Mouse (Mus musculus) layer of hippocampus, adult 18-20 months (tissue): Measurements from ENCODE around the gene Dnajc11. TPM values are rescaled to one million over a fixed set of nuclear protein-coding genes. Genes with fewer than 3 reads are reported as not detected.

ENCODE experiments used
- DNase-seq, 2 experiments: peaks; one replicate each; pipeline ENCODE4 v3.0.0; 2022; ENCODE audit warnings: low spot score in 2 of 2
- total RNA-seq, 2 experiments: library from RNA; stranded (reverse); gene quantifications; 2 replicates each; pipeline ENCODE4 v1.2.3; 2021

The Dnajc11 gene
- total RNA-seq, 2 experiments from 2014 or later, result 65.4 to 67.7 TPM

DNA sequence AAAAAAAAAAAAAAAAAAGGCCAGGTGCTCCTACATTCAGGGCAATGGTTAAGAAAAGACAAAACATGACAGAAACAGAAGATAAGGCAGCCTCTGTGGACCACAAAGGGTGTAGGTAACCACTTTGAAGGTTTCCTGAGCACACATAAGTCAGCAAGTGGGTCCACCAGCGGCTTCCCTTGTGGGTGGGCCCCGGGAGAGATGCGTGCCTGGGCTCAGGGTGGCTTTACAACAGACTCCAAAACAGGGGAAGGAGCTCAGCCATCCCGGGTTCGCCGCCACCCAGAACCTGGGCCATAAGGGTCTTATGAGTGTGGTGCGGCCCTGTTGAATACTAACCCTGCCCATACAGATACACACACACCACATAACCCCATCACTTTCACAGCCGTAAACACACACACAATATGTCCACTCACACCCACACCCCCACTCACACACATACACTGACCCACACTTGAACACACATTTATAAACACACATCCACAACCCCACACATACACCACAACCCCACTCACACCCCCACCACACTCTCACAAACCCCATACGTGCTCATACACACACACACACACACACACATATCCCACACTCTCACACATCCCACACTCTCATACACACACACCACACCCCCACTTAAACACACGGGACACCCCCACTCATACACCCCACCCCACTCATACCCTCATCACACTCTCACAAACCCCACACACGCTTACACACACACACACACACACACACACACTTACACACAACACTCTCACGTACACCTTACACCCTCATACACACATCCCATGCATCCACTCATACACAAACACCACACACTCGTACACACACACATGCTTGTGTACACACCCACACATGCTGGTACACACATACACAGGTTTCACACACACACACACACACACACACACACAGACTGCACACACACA lies 651 bp upstream of the Dnajc11 start:
- no peak for DNase-seq

- no peak for DNase-seq
These were observed 703 bp downstream of the Dnajc11 start for GRCm38 (mm10) chr4:151934215-151934572.

- no peak for DNase-seq
These were observed 4.0 kb downstream of the Dnajc11 start for GRCm38 (mm10) chr4:151937441-151937840.

DNA sequence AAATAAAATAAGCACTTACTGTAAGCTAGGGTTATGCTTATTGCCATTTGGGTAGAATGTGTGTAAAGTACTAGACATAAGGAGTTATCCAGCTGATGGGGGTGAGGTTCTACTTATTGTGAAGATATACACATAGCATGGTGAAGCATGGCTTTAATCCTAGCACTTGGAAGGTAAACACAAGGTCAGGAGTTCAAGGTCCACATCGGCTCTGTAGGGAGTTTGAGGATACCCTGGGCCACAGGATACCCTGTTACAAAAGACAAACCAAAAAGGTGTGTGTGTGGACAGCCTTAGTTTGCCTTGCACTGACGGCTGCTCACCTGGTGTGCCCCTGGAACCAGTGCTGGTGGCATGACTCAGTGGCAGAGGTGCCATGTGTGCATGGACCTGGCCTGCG lies 4.6 kb downstream of the Dnajc11 start:
- no peak for DNase-seq

GRCm38 (mm10) chr4:151946211-151946610 lies 12.7 kb downstream of the Dnajc11 start:
- DNase-seq, result no peak

- no peak for DNase-seq
These were observed 15.3 kb downstream of the Dnajc11 start for GRCm38 (mm10) chr4:151948497-151949471.

DNA sequence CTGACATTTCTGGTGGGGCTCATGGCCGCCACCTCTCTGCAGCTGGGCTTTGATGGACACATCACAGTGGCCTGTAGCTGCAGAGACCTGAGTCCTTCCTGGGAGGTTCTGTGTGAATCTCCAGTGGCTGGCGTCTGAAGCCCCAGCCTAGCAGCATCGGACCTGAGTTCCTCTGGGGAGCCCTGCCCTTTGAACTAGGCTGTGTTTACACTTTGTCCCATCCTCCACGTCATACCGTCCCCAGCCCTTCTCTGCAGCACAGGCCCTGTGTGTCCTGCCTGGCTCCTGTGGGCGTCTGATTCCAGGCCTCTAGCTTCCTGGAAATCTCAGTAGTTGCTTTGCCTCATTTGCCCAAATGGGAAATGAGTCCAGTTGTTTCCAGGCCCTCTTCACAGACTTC lies 19.7 kb downstream of the Dnajc11 start:
- DNase-seq, result no peak

- no peak for DNase-seq
These were observed 22.3 kb downstream of the Dnajc11 start for GRCm38 (mm10) chr4:151955791-151956190.

DNA sequence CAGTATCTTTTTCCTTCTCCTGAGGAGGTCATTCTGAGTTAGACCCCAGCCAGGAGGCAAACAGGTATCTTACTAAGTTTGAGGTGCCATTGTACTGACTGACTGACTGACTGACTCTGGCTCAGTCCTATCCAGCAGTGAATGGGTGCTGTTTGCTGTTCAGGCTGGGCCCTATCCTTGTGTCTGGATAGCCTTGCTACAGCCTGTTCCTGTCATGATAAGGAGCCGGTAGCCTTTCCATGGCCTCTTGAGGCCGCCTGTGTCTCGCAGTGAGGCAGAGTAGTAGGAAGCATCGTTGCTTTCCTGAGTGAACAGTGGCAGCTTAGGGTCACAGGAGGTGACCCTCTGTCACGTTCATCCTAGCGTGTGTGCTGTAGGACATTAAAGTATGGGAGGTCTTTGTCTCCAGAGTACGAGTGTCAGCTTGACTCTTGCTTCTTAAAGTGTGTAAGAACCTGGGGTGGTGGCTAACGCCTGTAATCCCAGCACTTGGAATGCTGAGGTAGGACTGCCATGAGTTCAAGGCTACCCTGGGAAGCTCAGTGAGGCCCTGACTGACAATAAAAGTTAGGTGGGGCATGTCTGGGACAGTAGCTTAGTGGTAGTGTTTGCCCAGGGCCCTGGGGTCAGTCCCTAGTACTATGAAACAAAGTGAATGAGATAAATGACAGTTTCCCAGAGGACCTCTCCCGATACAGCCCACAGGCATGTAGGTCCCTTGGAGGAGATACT lies 24.3 kb downstream of the Dnajc11 start:
- no peak for DNase-seq

GRCm38 (mm10) chr4:151959849-151960512 lies 26.5 kb downstream of the Dnajc11 start:
- no peak for DNase-seq

- DNase-seq, result no peak
These were observed 27.0 kb downstream of the Dnajc11 start for GRCm38 (mm10) chr4:151960513-151960854.

- no peak for DNase-seq
These were observed 29.3 kb downstream of the Dnajc11 start for GRCm38 (mm10) chr4:151962817-151963216.

GRCm38 (mm10) chr4:151968204-151968921 lies 34.9 kb downstream of the Dnajc11 start:
- no peak for DNase-seq

GRCm38 (mm10) chr4:151972221-151972967 lies 38.9 kb downstream of the Dnajc11 start:
- no peak for DNase-seq

- DNase-seq, result no peak
These were observed 42.0 kb downstream of the Dnajc11 start for GRCm38 (mm10) chr4:151975441-151975840.

DNA sequence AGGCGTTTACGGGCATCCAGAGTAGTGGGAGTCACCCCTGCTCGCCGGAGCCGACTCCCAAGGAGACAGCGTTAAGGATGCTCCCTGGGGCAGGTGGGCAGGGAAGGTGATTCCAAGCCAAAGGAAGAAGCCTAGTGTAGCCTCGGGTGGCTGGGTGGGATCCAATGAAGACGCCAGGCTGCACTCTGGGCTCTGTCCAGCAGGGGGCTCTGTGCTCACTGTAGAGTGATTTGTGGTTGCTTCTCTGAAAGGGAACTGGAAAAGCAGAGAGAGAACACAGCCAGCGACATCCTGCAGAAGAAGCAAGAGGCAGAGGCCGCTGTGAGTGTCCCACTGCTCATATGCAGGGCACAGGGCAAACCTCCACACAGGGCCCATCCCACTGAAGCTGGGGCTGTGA lies 44.3 kb downstream of the Dnajc11 start:
- DNase-seq, result peak; percentile 82 to 95

DNA sequence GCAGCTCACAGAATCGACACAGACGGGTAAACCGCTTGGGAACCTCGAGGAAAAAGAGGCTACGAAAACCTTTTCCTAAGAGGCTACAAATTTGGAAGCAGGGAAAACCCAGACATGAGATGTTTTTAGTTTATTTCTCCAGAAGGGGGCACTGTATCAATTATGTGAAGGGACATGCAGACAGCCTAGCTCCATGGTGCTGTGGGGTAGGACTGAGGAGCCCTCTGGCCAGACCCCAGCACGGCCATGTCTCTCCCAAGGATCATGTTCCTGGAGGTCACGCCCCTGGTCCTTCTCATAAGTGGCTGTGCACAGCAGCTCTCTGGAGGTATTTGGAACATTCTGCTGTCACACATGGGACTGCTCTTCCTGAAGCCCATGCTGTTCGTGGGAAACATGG lies 47.2 kb downstream of the Dnajc11 start:
- no peak for DNase-seq

DNA sequence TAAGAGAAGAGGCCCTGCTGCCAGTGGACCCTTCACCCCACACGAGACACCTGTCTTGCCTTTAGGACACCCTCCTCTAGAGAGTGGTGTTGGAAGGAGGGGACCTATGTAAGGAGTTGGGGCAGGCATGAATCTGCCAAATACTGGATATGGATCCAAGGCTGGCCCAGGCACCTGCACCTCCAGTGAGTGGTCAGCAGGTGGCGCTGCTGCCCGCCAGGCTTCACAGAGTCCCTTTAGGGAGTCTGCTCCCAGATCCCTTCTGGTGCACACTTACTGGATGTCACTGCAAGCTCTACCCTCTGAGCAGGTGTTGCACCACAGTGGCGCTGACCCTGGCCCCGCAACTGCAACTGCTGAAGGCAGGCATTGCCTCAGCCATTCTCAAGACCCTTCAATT lies 47.9 kb downstream of the Dnajc11 start:
- peak; percentile 79 to 91 for DNase-seq

DNA sequence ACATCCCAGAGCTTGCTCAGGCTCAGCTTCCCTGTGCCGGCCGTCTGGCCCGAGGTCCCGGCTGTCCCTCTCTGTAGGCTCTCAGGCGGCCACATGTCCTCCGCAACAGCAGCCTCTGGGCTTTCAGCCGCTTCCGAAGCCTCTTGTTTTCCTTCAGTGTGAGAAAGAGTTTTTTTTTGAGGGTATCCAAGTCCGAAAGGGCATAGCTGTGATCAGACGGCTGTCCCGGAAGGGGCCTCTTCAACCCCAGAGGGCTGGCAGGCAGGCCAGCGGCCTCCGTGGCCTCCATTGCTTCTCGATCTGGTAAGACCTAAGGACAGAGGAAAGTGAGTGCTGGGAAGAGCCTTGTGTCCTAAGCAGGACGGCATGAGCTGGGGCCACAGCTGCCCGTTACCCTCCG lies 49.6 kb downstream of the Dnajc11 start:
- no peak for DNase-seq
